Mouse (Mus musculus) layer of hippocampus, postnatal 36 days (tissue): ENCODE data around the gene Cd247. TPM values are rescaled to one million over a fixed set of nuclear protein-coding genes. Genes with fewer than 3 reads are reported as not detected.

ENCODE experiments used
- DNase-seq, 2 experiments: peaks; one replicate each; pipeline ENCODE4 v3.0.0; 2022
- total RNA-seq, 2 experiments: library from RNA; stranded (reverse); gene quantifications; 2 replicates each; pipeline ENCODE4 v1.2.3; 2021

The Cd247 gene
- total RNA-seq, 2 experiments from 2014 or later = not detected

DNA sequence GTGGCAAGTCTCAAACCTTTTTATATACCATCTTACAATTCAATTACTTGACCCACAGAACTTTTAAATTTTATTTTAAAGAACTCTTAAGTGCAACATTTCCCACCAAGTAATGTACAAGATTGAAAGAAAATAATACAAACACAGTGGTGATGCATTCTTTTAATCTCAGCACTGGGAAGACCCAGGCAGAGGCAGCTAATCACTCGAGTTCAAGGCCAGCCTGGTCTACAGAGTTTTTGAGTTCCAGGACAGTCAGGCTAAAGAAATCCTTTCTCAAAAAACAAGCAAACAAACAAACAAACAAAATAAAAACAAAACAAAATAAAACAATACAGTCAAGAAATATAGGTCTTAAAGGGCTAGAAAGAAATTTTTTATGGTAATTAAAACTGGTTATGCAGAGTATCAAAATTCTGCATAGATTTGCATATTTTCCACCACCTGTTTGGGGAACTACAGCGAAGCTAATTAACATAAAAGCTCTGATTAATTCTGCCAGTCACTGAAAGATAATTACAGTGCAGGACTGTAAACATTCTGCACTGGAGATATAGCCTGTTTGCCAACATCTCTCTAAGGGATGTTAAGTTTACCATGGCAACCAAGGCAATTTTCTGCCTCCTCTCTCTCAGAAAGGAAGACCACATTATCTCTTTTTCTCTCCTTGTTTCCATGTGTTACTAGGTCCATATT is 125.4 kb downstream of the Cd247 start:
- DNase-seq = no peak

DNA sequence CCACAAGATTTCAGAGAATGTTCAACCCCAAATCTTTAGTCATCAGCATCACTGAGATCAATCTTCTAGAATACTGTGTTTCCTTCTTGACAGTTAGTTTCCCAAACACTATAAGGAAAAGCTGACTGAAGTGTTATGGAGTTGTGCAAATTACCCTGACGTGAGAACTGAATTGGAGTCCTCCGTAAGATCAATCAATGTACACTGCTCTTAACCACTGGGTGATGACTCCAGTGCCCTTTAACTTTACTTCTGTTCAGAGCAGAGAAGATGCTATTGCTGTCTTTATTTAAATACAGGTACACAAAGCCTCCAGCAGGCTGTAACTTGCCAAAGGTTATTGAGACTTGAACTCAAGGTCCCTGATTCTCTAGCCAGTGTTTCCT is 125.9 kb downstream of the Cd247 start:
- no peak for DNase-seq

- no peak for DNase-seq
Measured at GRCm38 (mm10) chr1:165921026-165921425, 132.5 kb downstream of the Cd247 start.

DNA sequence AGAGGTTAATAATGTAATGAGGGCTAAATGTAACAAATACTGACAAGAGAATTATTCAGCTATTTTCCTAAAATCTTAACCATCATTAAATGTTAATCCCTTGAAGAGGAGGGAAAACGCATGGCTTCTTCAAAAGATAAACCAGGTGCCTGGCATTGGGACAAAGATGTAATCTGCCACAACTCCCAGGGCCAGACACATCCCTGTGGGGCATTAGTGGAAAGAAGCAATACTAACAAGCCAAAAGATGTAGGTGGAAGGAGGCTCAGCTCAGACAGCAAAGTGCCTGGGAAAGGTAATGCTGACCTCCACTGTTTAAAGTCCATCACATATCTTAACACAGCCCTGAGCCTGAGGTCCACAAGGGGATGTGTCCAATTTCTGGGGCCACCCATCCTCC is 134.0 kb downstream of the Cd247 start:
- DNase-seq = no peak

DNA sequence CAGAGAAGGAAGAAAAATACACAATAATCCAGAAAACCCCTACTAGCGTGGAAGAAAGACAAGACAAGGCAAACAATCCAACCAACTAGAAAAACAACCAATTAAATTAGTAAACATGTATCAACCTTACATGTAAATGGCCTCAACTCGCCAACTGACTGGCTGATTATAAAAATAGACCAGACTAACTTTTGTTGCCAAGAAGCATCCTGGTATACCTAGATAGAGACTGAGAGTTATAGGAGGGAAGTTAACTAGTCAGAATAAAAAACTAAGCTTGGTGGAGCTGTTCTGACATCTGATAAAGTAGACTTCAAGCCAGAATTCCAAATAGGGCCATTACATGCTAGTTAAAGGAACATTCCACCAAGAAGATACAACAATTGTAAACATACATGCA is 136.7 kb downstream of the Cd247 start:
- no peak for DNase-seq

Other genes starting within 250 kb of the Cd247 start
- gene Mpzl1, start 154.1 kb upstream of the Cd247 start, total RNA-seq = 10 to 100 TPM; 35.7 to 39.6 TPM
- gene Rcsd1, start 78.9 kb upstream of the Cd247 start, total RNA-seq = 1 to 10 TPM; 3.7 to 4.8 TPM
- gene Creg1, start 24.9 kb upstream of the Cd247 start, total RNA-seq = 10 to 100 TPM; 21.3 to 35.2 TPM
- 10 to 100 TPM; 16.8 to 18.1 TPM for gene Pou2f1, start 214.0 kb downstream of the Cd247 start, total RNA-seq